Mouse (Mus musculus): ENCODE data around the gene Itgb1bp1. TPM values are rescaled to one million over a fixed set of nuclear protein-coding genes. Genes with fewer than 3 reads are reported as not detected.

The Itgb1bp1 gene
- total RNA-seq, 2 experiments from 2014 or later: 41.1 to 43.1 TPM

- DNase-seq (ENCODE audit: low spot score in 2 of 2): no peak
These were observed 80.3 kb downstream of the Itgb1bp1 start for GRCm38 (mm10) chr12:21205799-21206198.

- no peak for DNase-seq (ENCODE audit: low spot score in 2 of 2)
These were observed 81.3 kb downstream of the Itgb1bp1 start for GRCm38 (mm10) chr12:21204701-21205312.

- peak in 1 of 2 experiments; percentile 32 for DNase-seq (ENCODE audit: low spot score in 2 of 2)
These were observed 84.4 kb downstream of the Itgb1bp1 start for GRCm38 (mm10) chr12:21201485-21202269.

- DNase-seq (ENCODE audit: low spot score in 2 of 2): no peak
These were observed 85.5 kb downstream of the Itgb1bp1 start for GRCm38 (mm10) chr12:21200613-21201012.

- no peak for DNase-seq (ENCODE audit: low spot score in 2 of 2)
These were observed 89.7 kb downstream of the Itgb1bp1 start for GRCm38 (mm10) chr12:21196420-21196819.

GRCm38 (mm10) chr12:21195497-21195896, 90.6 kb downstream of the Itgb1bp1 start:
- DNase-seq (ENCODE audit: low spot score in 2 of 2): no peak

GRCm38 (mm10) chr12:21191546-21191945, 94.5 kb downstream of the Itgb1bp1 start:
- no peak for DNase-seq (ENCODE audit: low spot score in 2 of 2)

Other genes starting within 250 kb of the Itgb1bp1 start
- gene Cpsf3, start 893 bp downstream of the Itgb1bp1 start, total RNA-seq (2021): 10 to 100 TPM; 44.4 to 48.8 TPM
- gene Iah1, start 30.1 kb upstream of the Itgb1bp1 start, total RNA-seq (2021): 10 to 100 TPM; 12.3 to 13.0 TPM
- gene Adam17, start 87.3 kb upstream of the Itgb1bp1 start, total RNA-seq (2021): 10 to 100 TPM; 14.1 to 15.4 TPM
- gene Ywhaq, start 131.4 kb upstream of the Itgb1bp1 start, total RNA-seq (2021): 100 to 1,000 TPM; 437 to 458 TPM

Data from left cerebral cortex, adult 18-20 months (tissue).